Mouse (Mus musculus) G1E (cell line): ENCODE measurements around the gene Atg7.

Source experiments
- CTCF ChIP-seq: IDR thresholded peaks from 2 replicates; pipeline ENCODE4 v1.5.1; 2012; ENCODE audit warnings: low read depth, low read length, inconsistent platforms, mixed read lengths
- POLR2AphosphoS5 ChIP-seq: IDR thresholded peaks from 2 replicates; pipeline ENCODE4 v1.6.1; 2012; ENCODE audit warnings: low read depth, low read length, inconsistent platforms; ENCODE audit not compliant: insufficient replicate concordance
- TAL1 ChIP-seq: conservative IDR thresholded peaks from 2 replicates; pipeline ENCODE4 v1.6.1; 2012; ENCODE audit warnings: low read depth, low read length, inconsistent platforms, mixed read lengths

DNA sequence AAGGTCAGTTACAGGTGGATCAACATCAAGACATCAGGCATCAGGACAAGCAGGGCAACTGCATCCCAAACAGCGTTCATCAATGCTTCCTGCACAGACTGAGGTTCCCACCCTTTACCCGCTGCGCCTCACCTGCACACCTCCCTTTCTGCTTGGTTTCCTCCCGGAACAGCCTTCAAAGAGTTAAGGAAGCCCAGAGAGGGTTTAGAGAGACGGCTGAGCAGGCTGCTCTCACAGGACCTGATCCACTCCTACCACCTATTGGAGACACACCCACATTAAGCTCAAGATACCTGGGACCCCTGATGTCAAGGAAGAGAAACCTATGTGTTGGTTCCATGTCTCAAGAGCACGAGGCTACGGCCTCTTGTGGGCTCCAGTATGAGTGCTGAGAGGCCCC lies 266.9 kb downstream of the Atg7 start:
- TF ChIP-seq POLR2AphosphoS5 (no peak), CTCF (no peak), TAL1 (no peak)
